Mouse (Mus musculus) Muller cell, postnatal 12 days (primary cell): ENCODE measurements around the gene Ogn.
A peak's percentile ranks its signal among the peaks of the same experiment; 100 is the strongest.

Experiments used
- DNase-seq: peaks from one replicate; pipeline ENCODE4 v3.0.0-alpha.2; 2015; ENCODE audit errors: inconsistent ontology term

The Ogn gene

DNA sequence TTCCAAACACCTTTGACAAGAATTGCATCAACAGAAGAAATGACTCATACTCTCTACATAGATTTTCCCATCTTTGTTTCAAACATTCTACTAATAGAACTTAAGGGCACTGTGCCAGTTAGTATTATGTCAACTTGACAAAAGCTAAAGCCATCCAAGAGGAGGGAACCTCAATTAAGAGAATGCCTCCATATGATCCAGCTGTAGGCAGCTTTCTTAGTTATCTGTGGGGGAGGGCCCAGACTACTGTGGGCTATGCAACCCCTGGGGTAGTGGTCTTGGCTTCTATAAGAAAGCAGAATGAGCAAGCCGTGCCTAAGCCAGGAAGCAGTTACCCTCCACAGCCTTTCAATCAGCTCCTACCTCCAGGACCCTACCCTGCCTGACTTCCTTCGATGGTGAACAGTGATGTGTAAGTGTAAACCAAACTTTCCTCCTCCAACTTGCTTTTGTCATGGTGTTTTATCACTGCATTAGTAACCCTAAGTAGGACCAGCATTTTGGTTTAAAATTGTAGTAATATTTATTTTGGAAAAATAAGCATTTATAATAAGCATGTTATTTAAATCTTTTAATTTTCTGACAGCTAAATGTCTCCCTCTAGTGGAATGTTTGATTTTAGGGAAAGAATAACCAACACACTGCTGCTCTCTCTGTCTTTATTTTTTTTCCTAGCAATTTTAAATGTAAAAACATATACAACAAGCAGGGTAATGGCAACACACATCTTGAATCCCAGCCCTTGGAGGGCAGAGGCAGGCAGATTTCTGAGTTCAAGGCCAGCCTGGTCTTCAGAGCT is 37.1 kb downstream of the Ogn start:
- peak; percentile 36 for DNase-seq

DNA sequence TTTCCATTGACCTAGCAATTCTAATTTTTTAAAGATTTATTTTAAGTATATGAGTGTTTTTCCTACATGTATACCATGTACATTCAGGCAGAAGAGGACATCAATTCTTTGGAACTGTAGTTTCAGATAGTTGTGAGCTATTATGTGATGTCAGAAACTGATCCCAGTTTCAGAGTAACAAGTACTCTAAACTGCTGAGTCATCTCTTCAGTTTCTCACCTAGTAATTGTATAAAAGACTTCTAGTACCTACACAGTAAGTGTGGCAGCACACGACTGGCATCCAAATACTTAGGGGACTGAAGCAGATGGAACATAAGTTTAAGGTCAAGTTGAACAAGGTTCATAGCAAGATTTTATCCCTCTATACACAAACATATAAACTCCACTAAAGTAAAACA is 38.2 kb downstream of the Ogn start:
- DNase-seq, result no peak

DNA sequence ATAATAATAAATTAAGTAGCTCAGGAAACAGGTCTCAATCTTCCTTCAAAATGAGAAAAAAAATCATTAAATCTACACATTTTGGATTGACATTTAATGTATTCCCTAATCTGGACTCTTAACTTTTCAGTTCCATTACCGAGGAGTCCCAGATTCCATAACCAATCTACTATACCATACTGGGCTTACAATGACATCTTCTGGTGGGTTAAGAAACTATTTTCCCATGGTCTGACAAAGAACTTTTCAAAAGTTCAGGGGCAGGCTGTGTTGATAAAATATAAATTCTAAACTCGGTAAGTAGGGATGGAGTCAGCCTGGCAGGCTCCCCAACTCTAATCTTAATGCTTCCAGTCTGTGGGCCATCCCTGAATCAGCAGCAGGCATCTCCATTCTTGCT is 43.3 kb downstream of the Ogn start:
- no peak for DNase-seq

DNA sequence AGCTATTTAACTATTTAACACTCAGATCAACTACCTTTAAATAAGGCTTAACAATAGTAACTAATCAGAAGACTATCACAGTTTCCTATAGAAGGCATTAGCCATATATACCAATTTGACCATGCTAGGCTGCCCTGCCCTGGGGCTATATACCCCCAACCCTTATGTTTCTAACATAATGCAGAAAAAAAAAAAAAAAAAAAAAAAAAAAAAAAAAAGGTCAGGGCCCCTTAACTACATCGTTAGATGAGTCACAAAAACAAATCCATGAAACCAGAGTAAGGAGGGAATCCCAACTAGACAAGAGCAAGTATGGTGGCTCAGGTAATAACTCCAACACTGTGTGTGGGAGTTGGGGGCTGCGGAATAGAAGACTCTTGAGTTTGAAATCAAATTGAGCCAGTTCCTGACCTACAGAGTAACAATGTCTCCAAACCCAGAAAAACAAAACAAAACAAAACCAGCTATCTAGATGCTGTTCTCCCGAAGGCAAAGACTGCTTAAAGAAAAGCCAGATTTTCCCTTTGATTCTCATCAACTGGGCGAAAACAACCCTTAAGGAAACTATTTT is 44.0 kb downstream of the Ogn start:
- DNase-seq, result no peak

DNA sequence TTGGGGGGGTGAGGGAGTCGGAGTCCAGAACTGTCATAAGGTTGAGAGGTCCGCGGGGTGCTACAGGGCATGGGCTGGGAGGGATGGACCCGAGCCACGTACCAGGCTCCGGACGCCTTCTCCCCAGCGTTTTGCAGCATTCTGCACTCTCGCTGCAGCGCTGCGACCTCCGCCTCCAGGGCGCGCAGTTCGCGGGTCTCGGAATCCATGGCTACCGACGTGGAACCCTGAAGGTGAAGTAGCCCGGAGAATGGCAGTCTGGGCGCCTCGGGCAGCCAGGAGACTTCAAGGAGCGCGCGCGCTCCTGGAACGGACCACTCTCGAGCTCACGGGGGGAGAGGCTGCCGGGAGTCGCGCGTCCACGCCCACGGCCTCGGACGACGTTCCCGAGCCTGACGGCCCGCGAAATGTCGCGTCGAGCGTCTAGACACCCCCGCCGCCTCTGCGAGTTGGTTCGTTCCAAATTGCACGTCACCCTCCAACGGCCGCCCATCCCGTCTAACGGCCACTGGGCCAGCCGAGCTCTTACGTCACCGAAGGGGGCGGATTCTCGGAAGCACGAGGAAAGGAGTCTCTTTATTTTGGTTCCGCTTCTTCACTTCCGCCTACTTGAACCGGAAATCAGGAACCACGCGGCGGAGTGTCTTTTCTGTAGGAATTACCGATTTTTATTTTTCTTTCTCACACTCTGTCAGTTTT is 44.8 kb downstream of the Ogn start, which contains the start of the genes Cenpp and Nol8:
TSS of gene Cenpp (minus strand) at position 305 of the 699 bp plus-strand sequence.
TSS of gene Nol8 (plus strand) at position 598 of the 699 bp plus-strand sequence.
- DNase-seq, result peak; percentile 99

DNA sequence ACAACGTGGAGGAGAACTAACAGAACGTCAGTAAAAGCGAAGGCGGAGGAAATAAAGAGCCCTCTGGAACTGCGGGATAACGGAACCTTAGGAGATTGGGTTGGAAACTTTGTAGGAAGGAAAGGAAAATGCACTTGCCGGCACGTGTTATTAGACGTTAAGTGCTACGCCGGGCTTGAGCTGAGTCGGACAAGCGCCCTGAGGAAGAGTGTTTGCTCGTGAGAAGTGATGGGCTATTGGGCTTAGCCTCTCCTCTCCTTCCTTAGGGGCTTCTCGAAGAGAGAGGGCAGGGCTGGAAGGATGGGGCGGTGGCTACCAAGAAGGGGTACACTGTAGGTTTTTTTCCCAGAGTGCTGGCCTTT is 45.3 kb downstream of the Ogn start:
- DNase-seq, result no peak
